Mouse (Mus musculus) layer of hippocampus, adult 2 months (tissue): ENCODE data around the gene Tut1. TPM values are rescaled to one million over a fixed set of nuclear protein-coding genes. Genes with fewer than 3 reads are reported as not detected.

Experiments used
- DNase-seq, 2 experiments: peaks; one replicate each; pipeline ENCODE4 v3.0.0; 2022; ENCODE audit warnings: low spot score in 2 of 2
- H3K27ac ChIP-seq: fragments of 200-600 bp; 2 replicates; pipeline ENCODE4 v1.8.1; 2022
- H3K4me3 ChIP-seq: fragments of 200-600 bp; 2 replicates; pipeline ENCODE4 v1.8.1; 2022; ENCODE audit warnings: mild to moderate bottlenecking
- CTCF ChIP-seq: fragments of 200-600 bp; conservative IDR thresholded peaks from 2 replicates; pipeline ENCODE4 v1.8.1; 2022; ENCODE audit warnings: antibody characterized with exemption, mild to moderate bottlenecking, moderate library complexity
- long read RNA-seq, 2 experiments: library from polyadenylated mRNA; stranded (forward); transcript quantifications; one replicate each; pipeline ENCODE4 v2.0.0; 2021; ENCODE audit warnings: borderline mapping rate in 2 of 2
- total RNA-seq, 2 experiments: library from RNA; stranded (reverse); gene quantifications; 2 replicates each; pipeline ENCODE4 v1.2.3; 2021

Tut1 gene
- 10 to 100 TPM; 20.7 to 20.8 TPM for total RNA-seq
- long read RNA-seq, experiment 1, transcript Tut1-201 (9 exons, 2,753 nt) = major isoform, 14 of 20 reads
- long read RNA-seq, experiment 1, partial matches to known transcripts = 3 of 20 reads
- long read RNA-seq, experiment 1, other reads (novel, unspliced or antisense) = 1 of 20 reads
- long read RNA-seq, experiment 2, transcript Tut1-201 (9 exons, 2,753 nt) = major isoform, 12 of 18 reads
- long read RNA-seq, experiment 2, partial matches to known transcripts = 6 of 18 reads
- long read RNA-seq, experiment 2, other reads (novel, unspliced or antisense) = 0 of 18 reads

DNA sequence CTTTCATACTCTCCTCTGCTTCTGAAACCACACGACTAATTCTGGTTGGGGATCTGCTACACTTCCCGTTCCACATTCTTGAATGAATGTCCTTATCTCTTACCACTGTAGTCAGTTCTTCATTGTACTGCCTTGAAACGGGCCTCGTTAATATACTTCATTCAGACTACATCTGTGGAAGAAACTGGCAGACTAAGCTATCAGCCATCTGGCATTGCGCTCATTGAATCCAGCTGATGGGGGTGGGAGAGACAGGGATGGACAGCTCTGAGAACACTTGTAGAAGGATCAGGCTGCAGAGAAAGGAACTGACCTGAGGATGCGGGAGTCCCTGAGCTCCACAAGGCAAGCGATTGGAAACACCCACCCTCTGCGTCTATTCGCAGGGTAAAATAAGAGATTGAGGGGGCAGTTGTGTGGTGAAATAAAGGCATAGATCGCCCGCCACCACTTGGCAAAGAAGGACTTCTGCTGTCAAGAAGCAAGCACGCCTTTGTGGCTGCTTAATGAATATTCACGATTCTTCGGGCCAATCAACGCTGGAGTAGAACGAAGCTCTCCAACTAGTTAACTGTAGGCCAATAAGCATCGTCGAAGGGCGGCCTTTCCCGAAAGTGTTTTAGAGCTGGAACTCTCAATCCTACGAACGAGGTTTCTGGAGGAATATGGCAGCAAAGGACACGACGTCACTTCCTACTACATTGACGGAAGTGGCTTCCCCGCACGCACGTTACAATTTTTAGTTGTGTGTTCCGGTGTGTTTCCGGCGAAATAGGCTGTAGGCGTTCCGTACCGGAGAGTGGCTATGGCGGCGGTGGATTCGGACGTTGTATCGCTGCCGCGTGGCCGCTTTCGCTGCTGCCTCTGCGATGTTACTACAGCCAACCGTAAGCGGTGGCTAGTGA, at the start of gene Tut1:
TSS of gene Tut1 (plus strand) at position 713 of the 905 bp plus-strand sequence.
- DNase-seq = peak; percentile 93 to 95
- TF ChIP-seq CTCF = peak; percentile 25
- Histone ChIP-seq H3K4me3 (peak within 1 kb of the TSS; percentile 98), H3K27ac (peak within 1 kb of the TSS; percentile 93)

DNA sequence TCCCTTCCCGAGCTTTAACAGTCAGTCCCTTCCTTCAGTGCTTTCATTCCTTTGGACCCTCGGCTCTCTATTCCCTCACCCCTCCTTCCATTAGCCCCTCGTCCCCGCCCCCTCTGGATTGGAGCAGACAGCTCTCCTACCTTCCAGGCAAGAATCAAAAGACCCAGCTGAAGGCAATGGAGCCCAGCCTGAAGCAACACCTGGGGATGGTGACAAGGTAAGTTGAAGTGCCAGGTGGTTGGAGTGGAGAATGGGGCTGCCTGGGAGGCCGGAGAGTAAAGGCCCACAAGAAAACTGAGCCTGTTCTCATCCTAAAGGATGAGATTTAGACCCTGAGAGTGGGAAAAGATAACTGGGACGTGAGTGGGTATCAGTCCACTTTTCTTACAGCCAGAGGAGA, 45.1 kb upstream of the Tut1 start:
- Histone ChIP-seq H3K4me3 (no peak overlapping the region), H3K27ac (peak overlapping the region; percentile 51)
- no peak for TF ChIP-seq CTCF

DNA sequence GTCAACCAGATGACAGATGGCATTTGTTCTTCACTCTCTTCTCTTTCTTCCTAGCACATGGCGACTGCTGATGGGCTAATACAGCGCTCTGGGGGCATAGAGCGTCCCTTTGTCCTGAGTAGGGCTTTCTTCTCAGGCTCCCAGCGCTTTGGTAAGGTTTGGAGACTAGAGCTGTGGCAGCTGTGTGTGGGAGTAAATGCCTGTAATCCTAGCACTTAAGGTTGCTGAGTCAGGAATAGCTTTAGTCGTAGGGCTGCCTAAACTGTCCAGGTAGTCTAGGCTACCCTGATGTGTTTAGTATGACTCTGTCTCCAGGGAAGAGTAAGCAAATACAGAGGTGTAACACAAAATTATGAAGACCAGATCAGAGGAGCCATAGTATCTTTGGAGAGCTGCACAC, 41.8 kb upstream of the Tut1 start:
- no peak for TF ChIP-seq CTCF
- Histone ChIP-seq H3K4me3 (no peak overlapping the region), H3K27ac (peak overlapping the region; percentile 79)
- no peak for DNase-seq

More for the DNA sequence above, 45.1 kb upstream of the Tut1 start:
- DNase-seq = no peak

DNA sequence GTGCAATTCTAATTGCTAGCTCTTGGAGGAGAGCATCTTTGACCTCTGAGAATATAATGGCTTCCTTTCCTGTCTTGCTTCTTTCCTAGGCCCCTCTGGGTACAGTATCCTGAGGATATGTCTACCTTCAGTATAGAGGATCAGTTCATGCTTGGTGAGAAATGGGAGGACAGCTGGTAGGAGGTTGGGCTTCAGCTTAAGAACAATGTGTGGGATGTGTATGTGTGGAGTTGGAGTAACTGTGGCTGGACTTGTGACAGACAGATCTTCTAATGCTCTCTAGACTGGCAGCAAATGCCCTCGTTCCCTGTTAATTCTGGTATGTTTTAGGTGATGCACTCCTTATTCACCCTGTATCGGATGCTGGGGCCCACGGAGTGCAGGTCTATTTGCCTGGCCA, 39.4 kb upstream of the Tut1 start:
- peak overlapping the region; percentile 79 for H3K27ac ChIP-seq
- peak in 1 of 2 experiments; percentile 50 for DNase-seq

DNA sequence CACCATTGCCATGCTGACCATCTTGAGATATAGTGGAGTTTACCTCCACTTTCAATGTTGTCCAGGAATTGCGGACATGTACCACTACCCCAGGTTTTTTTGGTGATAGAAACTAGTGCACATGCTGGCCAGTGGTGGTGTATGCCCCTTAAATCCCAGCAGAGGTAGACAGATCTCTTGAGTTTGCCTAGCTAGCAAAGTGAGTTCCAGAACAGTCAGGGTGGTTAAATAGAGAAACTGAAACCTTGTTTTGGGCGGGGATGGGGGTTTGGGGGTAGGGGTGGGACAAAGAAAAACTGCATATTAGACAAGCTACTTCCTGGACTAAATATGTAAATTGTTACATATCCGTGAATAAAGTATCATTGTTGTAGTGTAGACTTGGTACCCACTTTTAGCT, 34.6 kb upstream of the Tut1 start:
- Histone ChIP-seq H3K4me3 (no peak overlapping the region), H3K27ac (no peak overlapping the region)
- DNase-seq = no peak
- TF ChIP-seq CTCF = no peak

More for the DNA sequence above, 39.4 kb upstream of the Tut1 start:
- H3K4me3 ChIP-seq = no peak overlapping the region
- no peak for TF ChIP-seq CTCF

DNA sequence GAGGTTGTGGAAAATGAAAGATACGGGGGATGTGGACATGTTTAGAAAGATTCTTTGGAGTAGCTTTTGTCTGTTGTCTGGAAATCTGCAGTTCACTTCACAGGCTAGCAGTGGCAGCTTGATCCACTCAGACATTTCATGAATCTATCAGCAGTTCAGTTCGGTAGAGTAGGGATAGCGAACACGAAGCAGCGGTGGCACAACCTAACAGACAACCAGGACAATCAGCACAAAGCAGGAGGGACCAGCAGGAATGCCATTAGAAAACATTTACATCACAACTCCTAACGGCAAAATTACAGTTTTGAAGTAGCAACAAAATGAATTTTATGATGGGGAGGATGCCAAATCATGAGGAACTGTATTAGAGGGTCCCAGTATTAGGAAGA, 34.0 kb upstream of the Tut1 start:
- Histone ChIP-seq H3K27ac (peak overlapping the region; percentile 85), H3K4me3 (peak overlapping the region; percentile 90)
- TF ChIP-seq CTCF = no peak
- DNase-seq = no peak

DNA sequence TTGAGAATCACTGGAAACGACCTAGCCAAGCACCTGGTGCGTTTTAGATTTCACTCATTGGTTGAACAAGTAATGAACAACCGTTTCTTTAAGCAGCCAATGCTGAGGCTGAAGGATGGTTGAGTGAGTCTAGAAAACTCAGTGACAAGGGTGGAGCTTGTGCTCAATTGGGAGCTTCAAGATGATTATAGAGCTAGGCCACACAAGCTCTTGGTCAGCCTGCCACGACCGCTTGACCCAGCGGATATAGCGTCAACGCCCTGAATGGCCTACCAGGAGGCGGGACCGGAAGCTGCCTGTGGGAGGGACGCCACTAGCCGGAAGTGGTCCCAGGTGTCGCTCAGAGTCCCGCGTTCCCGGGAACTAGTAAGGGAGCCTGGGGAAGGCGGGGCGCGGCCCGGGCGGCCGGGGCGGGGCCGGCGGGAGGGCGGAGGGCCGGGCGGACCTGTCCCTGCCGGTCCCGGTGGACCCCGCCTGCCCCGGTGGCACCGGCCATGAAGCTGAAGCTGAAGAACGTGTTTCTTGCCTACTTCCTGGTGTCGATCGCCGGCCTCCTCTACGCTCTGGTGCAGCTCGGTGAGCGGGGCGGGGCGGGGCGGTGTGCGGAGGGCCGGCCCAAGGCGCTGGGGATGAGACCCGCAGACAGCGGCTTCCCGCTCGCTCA, 33.4 kb upstream of the Tut1 start, which contains the start of gene B3gat3:
TSS of gene B3gat3 (plus strand) at position 302 of the 664 bp plus-strand sequence.
- Histone ChIP-seq H3K4me3 (peak within 1 kb of the TSS; percentile 90), H3K27ac (peak within 1 kb of the TSS; percentile 85)
- peak; percentile 93 for DNase-seq
- TF ChIP-seq CTCF = no peak

DNA sequence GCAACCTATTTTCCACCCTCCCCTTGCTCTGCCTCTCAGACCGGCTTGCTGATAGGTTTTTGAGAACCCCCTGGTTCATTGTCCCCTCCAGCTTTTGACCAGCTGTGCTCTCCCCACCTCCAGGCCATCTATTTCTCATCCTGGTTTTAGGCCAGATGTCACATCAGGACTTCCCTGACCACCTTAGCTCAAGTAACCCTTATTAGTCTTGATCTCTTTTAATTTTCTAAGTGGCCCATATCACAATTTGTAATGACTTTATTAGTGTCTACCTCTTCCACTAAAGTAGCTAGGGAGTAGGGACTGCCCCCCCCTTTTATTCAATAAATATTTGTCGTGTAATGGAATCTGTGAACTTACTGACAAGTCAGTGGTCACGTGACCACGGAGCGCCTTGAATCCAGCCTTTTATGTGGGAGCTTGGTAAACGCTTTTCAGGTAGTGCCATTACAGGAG, 32.8 kb upstream of the Tut1 start:
- no peak for DNase-seq
- TF ChIP-seq CTCF = no peak
- Histone ChIP-seq H3K4me3 (peak overlapping the region; percentile 90), H3K27ac (peak overlapping the region; percentile 85)

DNA sequence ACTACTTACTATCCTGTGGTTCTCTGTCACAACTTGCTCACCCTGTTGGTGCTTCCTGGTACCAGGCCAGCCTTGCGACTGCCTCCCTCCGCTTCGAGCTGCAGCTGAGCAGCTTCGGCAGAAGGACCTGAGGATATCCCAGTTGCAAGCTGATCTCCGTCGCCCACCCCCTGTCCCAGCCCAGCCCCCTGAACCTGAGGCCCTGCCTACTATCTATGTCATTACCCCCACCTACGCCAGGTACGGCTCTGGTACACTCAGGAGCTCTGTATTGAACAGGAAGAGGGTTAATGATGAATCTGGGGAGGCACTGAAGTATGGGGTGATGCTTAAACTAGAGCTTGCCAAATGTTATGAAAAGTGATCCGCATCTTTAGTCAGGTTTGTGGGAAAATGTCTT, 31.9 kb upstream of the Tut1 start:
- H3K27ac ChIP-seq = no peak overlapping the region; the same call in 1 of the 2 replicates
- no peak for TF ChIP-seq CTCF
- DNase-seq = no peak
- H3K4me3 ChIP-seq = peak overlapping the region; percentile 90; the same call in 1 of the 2 replicates

DNA sequence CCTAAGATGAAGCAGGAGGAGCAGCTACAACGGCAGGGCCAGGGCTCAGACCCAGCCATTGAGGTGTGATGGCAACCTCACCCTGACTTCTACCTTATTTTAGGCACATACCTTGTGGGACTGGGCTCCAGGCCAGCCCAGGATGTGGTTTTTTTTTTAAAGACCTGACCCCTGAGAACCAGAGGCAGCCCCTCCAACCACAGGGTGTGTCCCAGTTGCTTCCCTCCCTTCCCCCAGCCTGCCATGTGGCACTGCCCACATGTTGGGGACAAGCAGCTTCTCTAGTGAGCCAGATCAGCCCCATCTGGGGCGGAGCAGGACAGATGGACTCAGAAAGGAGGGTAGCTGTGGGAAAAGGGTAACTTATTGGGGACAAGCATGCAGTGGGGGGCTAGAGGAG, 26.9 kb upstream of the Tut1 start:
- Histone ChIP-seq H3K4me3 (no peak overlapping the region), H3K27ac (peak overlapping the region; percentile 23; the same call in 1 of the 2 replicates)
- no peak for TF ChIP-seq CTCF
- DNase-seq = no peak

DNA sequence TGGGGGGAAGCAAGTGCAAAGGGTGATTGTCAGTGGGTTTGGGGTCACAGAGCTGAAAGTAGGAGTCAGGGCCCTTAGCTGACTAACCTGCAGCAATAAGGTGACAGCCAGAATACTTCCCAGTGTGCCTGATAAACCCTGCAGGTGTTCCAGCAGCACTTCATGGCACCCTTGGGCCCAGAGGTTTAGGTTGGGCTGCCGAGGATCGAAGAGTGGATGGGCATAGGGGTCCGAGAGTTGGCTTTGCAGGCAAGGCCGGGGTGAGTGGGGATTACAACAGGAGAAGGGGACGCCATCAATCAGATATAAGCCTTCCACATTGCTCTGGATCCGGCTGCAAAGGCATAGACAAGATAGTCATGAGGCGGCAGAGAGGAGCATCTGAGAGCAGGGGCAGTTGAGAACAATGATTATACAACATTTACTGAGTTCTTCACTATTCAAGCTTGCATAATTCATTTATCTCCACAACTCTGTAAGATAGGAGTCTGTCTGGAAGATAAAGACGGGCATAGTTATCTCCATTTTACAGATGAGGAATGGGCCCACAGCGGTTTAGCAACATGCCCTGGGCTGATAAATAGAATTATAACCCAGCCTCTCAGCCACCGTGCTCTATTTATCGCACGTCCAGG, 25.6 kb upstream of the Tut1 start:
- peak overlapping the region; percentile 85 for H3K27ac ChIP-seq

DNA sequence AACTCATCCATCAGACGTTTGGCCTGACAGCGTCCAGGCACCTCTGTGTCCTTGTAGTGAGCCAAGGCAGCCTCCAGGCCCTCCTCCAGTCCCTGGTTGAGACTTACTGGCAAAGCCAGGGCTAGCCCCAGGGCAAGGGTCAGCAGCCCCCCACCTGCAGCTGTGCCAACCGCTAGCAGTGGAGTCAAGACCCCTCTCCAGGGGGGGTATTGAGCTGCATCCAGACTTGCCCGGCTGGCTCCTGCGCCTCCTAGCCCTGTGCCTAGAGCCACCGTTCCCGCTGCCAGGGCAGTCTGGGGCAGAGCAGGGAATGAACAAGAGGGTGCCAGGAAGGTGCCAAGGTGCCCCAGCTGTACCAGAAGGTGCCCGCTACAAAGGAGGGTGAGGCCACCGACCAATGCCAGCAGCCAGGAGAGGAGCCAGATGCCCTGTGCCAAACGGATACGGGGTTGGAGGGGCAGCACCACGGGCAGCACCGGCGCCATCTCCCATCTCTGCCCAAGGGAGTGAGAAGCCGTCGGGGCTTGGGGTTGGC, 24.9 kb upstream of the Tut1 start:
- TF ChIP-seq CTCF = no peak
- no peak for DNase-seq
- H3K27ac ChIP-seq = peak overlapping the region; percentile 85
- H3K4me3 ChIP-seq = peak overlapping the region; percentile 68

More for the DNA sequence above, 25.6 kb upstream of the Tut1 start:
- H3K4me3 ChIP-seq = no peak overlapping the region
- TF ChIP-seq CTCF = no peak
- DNase-seq = no peak
